Mouse (Mus musculus): ENCODE measurements around the gene Ndufab1. TPM values are rescaled to one million over a fixed set of nuclear protein-coding genes. Genes with fewer than 3 reads are reported as not detected.

The Ndufab1 gene
- polyA plus RNA-seq, 1 experiment from 2014 or later, result 582 TPM

DNA sequence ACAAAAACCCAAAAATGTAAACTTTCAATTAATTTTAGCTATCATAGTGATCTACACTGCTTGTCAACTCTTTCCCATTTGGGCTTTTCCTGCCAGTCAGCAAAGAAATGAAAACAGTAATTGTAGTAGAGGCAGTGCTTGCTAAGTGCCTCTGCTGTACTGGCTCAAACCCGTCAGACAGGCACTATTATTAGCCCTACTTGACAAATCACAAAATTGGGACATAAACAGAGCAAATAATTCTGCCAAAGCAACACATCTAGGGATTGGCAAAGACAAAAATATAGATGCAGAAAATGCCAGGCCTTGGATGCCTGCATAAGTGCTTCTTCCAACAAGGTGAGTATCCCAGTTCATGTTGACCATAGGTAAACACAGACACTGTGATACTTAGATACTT lies 36.0 kb downstream of the Ndufab1 start:
- ATAC-seq (ENCODE audit: low FRiP score, low TSS enrichment) (no peak), DNase-seq (ENCODE audit: low spot score) (no peak)
- Histone ChIP-seq H3K36me3 (ENCODE audit: control insufficient read depth, insufficient read depth, low read length) (peaks cover 4% of the 10 kb centered on the region; the same call in 1 of the 2 replicates), H3K4me3 (ENCODE audit: low read depth, low read length) (no peak overlapping the region), H3K27ac (replicated peaks) (no peak overlapping the region), H3K4me1 (replicated peaks; ENCODE audit: control insufficient read depth, insufficient read depth) (no peaks in the 10 kb centered on the region; the same call in 1 of the 2 replicates), H3K9ac (ENCODE audit: low read length) (no peak overlapping the region), H3K9me3 (ENCODE audit: control insufficient read depth, low read length) (no peaks in the 10 kb centered on the region), H3K27me3 (ENCODE audit: control insufficient read depth, insufficient read depth, low read length) (no peaks in the 10 kb centered on the region), H3K4me2 (replicated peaks; ENCODE audit: low read depth) (no peak overlapping the region; the same call in 1 of the 2 replicates)
- 27% methylated on average over 1 of the region's 1 CpGs for WGBS
- TF ChIP-seq CTCF (IDR thresholded peaks at IDR 0.05; ENCODE audit: low read depth) (no peak), EP300 (optimal IDR thresholded peaks at IDR 0.05) (no peak)

DNA sequence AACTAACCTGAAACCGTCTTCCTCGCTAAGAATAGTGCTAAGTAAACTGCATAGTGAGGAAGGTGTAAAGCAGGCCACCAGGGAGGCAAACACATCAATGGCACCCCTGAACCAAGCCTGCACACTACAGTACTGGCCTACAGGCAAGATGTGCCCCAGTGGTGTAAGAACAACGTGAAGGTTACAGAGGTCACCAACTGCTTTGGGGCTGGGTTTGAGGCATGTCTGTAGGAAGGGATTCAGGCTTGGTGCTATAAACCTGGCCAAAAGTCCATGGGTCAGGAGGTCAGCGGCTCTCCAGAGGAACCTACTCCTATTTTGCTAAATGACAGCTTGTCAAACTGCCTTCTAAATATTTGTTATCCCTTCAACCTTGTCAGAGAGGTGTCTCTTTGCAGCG lies 45.1 kb downstream of the Ndufab1 start:
- H3K9me3 ChIP-seq (ENCODE audit: control insufficient read depth, low read length), result no peaks in the 10 kb centered on the region
- H3K27ac ChIP-seq (replicated peaks), result no peak overlapping the region
- peaks cover 5% of the 10 kb centered on the region; the same call in 1 of the 2 replicates for H3K36me3 ChIP-seq (ENCODE audit: control insufficient read depth, insufficient read depth, low read length)
- no peak overlapping the region for H3K4me2 ChIP-seq (replicated peaks; ENCODE audit: low read depth)
- no peaks in the 10 kb centered on the region for H3K4me1 ChIP-seq (replicated peaks; ENCODE audit: control insufficient read depth, insufficient read depth)
- no peaks in the 10 kb centered on the region for H3K27me3 ChIP-seq (ENCODE audit: control insufficient read depth, insufficient read depth, low read length)
- DNase-seq (ENCODE audit: low spot score) (no peak), ATAC-seq (ENCODE audit: low FRiP score, low TSS enrichment) (no peak)
- H3K9ac ChIP-seq (ENCODE audit: low read length), result no peak overlapping the region
- no peak for TF ChIP-seq CTCF (IDR thresholded peaks at IDR 0.05; ENCODE audit: low read depth)
- no peak for TF ChIP-seq EP300 (optimal IDR thresholded peaks at IDR 0.05)
- WGBS, result 84% methylated on average over 5 of the region's 5 CpGs
- no peak overlapping the region for H3K4me3 ChIP-seq (ENCODE audit: low read depth, low read length)

DNA sequence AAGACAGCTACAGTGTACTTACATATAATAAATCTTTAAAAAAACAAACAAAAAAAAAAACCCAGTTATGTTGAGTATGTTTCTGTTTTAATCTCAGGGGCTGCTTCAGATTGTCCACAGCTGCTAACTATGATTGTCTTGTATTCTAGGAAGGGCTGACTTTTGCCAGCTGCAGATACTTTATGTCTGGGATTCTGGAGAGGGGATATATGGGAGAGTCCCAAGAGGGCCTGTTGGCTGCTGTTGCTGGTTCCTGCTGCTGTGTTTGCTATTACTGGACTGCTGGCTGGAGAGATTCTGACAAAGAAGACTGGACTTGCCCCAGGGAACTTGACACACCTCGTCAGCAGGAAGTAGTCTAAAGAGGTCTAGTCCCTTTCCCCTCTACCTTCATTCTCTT lies 50.9 kb downstream of the Ndufab1 start:
- H3K4me3 ChIP-seq (ENCODE audit: low read depth, low read length), result no peak overlapping the region
- ATAC-seq (ENCODE audit: low FRiP score, low TSS enrichment), result no peak
- peaks cover 3% of the 10 kb centered on the region; the same call in 1 of the 2 replicates for H3K36me3 ChIP-seq (ENCODE audit: control insufficient read depth, insufficient read depth, low read length)
- WGBS, result 67% methylated on average over 1 of the region's 1 CpGs
- no peaks in the 10 kb centered on the region for H3K27me3 ChIP-seq (ENCODE audit: control insufficient read depth, insufficient read depth, low read length)
- no peak overlapping the region for H3K4me2 ChIP-seq (replicated peaks; ENCODE audit: low read depth)
- no peak overlapping the region for H3K27ac ChIP-seq (replicated peaks)
- TF ChIP-seq EP300 (optimal IDR thresholded peaks at IDR 0.05), result no peak
- TF ChIP-seq CTCF (IDR thresholded peaks at IDR 0.05; ENCODE audit: low read depth), result no peak
- no peak for DNase-seq (ENCODE audit: low spot score)
- H3K9ac ChIP-seq (ENCODE audit: low read length), result no peak overlapping the region
- H3K9me3 ChIP-seq (ENCODE audit: control insufficient read depth, low read length), result no peaks in the 10 kb centered on the region
- no peaks in the 10 kb centered on the region for H3K4me1 ChIP-seq (replicated peaks; ENCODE audit: control insufficient read depth, insufficient read depth)

DNA sequence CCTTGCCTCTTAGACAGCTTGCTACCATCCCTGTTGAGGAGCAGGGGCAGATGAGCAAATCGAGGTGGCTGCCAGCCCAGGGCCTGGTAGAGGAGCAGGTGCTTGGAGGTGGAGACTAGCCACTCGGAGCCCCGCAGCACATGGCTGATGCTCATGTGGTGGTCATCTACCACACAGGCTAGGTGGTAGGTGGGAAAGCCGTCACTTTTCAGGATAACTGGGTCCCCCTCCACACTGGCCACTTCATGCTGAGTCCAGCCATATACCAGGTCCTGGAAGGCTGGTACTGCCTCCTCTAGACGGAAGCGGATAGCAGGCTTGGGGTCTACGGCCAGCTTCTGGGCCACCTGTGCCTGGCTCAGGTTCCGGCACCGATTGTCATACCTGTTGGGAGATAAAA lies 53.5 kb downstream of the Ndufab1 start:
- no peak for ATAC-seq (ENCODE audit: low FRiP score, low TSS enrichment)
- no peaks in the 10 kb centered on the region for H3K9me3 ChIP-seq (ENCODE audit: control insufficient read depth, low read length)
- H3K27me3 ChIP-seq (ENCODE audit: control insufficient read depth, insufficient read depth, low read length), result no peaks in the 10 kb centered on the region
- H3K36me3 ChIP-seq (ENCODE audit: control insufficient read depth, insufficient read depth, low read length), result 0 out of 2 replicates have a peak, but pooled peaks cover 4% of the 10 kb centered on the region
- TF ChIP-seq CTCF (IDR thresholded peaks at IDR 0.05; ENCODE audit: low read depth), result no peak
- TF ChIP-seq EP300 (optimal IDR thresholded peaks at IDR 0.05), result no peak
- H3K4me3 ChIP-seq (ENCODE audit: low read depth, low read length), result no peak overlapping the region
- DNase-seq (ENCODE audit: low spot score), result no peak
- H3K9ac ChIP-seq (ENCODE audit: low read length), result no peak overlapping the region
- whole genome bisulfite sequencing, result 93% methylated on average over 9 of the region's 9 CpGs
- no peak overlapping the region for H3K4me2 ChIP-seq (replicated peaks; ENCODE audit: low read depth)
- no peaks in the 10 kb centered on the region for H3K4me1 ChIP-seq (replicated peaks; ENCODE audit: control insufficient read depth, insufficient read depth)
- no peak overlapping the region for H3K27ac ChIP-seq (replicated peaks)

DNA sequence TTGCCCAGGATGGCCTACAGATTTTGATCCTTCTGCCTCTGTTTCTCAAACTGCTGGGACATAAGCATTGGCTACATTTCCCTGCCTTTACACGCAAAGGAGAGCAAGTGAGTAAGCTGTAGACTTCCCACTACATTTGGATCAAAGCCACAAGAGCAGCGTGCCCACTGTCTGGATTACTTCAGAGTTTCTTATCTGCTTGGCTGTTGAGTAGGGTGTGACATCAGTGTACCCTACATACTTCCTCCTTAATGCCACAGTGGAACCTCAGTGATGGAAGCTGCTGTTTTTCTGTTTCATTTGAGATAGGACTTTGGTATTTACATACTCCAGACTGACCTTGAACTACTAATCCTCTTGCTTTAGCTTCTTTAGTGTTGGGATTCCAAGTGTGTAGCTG lies 54.9 kb downstream of the Ndufab1 start:
- no peak for ATAC-seq (ENCODE audit: low FRiP score, low TSS enrichment)
- Histone ChIP-seq H3K4me2 (replicated peaks; ENCODE audit: low read depth) (no peak overlapping the region), H3K4me1 (replicated peaks; ENCODE audit: control insufficient read depth, insufficient read depth) (no peaks in the 10 kb centered on the region), H3K36me3 (ENCODE audit: control insufficient read depth, insufficient read depth, low read length) (0 out of 2 replicates have a peak, but pooled peaks cover 4% of the 10 kb centered on the region), H3K27ac (replicated peaks) (no peak overlapping the region), H3K4me3 (ENCODE audit: low read depth, low read length) (no peak overlapping the region), H3K27me3 (ENCODE audit: control insufficient read depth, insufficient read depth, low read length) (no peaks in the 10 kb centered on the region), H3K9me3 (ENCODE audit: control insufficient read depth, low read length) (no peaks in the 10 kb centered on the region), H3K9ac (ENCODE audit: low read length) (no peak overlapping the region)
- WGBS, result 55% methylated on average over 2 of the region's 2 CpGs
- no peak for DNase-seq (ENCODE audit: low spot score)
- TF ChIP-seq EP300 (optimal IDR thresholded peaks at IDR 0.05) (no peak), CTCF (IDR thresholded peaks at IDR 0.05; ENCODE audit: low read depth) (no peak)

DNA sequence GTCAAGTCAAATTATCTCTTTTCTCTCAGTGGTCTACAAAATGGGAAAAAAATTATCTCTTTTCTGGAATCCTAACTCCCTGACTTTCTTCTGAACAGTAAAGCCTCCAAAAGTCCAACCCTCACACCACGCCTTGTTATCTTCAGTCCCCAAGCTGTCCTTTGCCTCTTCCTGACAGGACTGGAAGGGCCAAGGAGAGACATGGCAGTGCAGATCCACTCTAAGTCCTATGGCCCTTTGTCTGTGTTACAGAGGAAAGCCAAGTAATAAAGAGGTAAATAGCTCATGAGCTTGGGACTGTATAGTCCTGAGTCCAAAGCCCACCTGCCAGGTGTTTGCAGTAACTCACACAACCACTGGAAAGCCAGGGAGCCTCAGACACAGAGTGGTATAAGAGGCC lies 56.0 kb downstream of the Ndufab1 start:
- Histone ChIP-seq H3K9me3 (ENCODE audit: control insufficient read depth, low read length) (no peaks in the 10 kb centered on the region), H3K27ac (replicated peaks) (peak overlapping the region; percentile 71), H3K4me1 (replicated peaks; ENCODE audit: control insufficient read depth, insufficient read depth) (no peaks in the 10 kb centered on the region), H3K4me3 (ENCODE audit: low read depth, low read length) (no peak overlapping the region), H3K36me3 (ENCODE audit: control insufficient read depth, insufficient read depth, low read length) (peaks cover 4% of the 10 kb centered on the region; the same call in 1 of the 2 replicates), H3K27me3 (ENCODE audit: control insufficient read depth, insufficient read depth, low read length) (no peaks in the 10 kb centered on the region), H3K4me2 (replicated peaks; ENCODE audit: low read depth) (no peak overlapping the region), H3K9ac (ENCODE audit: low read length) (no peak overlapping the region)
- ATAC-seq (ENCODE audit: low FRiP score, low TSS enrichment) (no peak), DNase-seq (ENCODE audit: low spot score) (no peak)
- 70% methylated on average over 1 of the region's 1 CpGs for WGBS
- TF ChIP-seq EP300 (optimal IDR thresholded peaks at IDR 0.05) (no peak), CTCF (IDR thresholded peaks at IDR 0.05; ENCODE audit: low read depth) (no peak)

Measured in stomach, postnatal 0 days (tissue).